24 mouse cellular contexts compared by ENCODE assay signal in genomic region chr1:58147776-58148175, GRCm38 (mm10). TPM values are rescaled to one million over a fixed set of nuclear protein-coding genes. Genes with fewer than 3 reads are reported as not detected.
"Had no signal": no experiment of that assay in that cellular context is flagged by ENCODE, and none has a peak within 500 bp of the region (broad histone marks: within the 10 kb centered on the region; RNA-seq: fewer than 3 reads in every experiment).

No protein-coding gene starts in this region.

- H3K27me3 ChIP-seq: heart, embryonic 12.5 days; hindbrain, embryonic 13.5 days; hindbrain, embryonic 15.5 days; intestine, embryonic 15.5 days; limb, embryonic 12.5 days; liver, embryonic 13.5 days; liver, embryonic 15.5 days had no signal

- H3K9ac ChIP-seq: heart, embryonic 12.5 days; hindbrain, embryonic 13.5 days; hindbrain, embryonic 15.5 days; intestine, embryonic 15.5 days; limb, embryonic 12.5 days; liver, embryonic 13.5 days; liver, embryonic 15.5 days had no signal

- H3K27ac ChIP-seq: heart, embryonic 10.5 days; hindbrain, embryonic 13.5 days; hindbrain, embryonic 15.5 days; hindbrain, postnatal 0 days; intestine, embryonic 15.5 days; layer of hippocampus, adult 2 months; left cerebral cortex, adult 2 months; limb, embryonic 10.5 days; limb, embryonic 12.5 days; liver, embryonic 13.5 days; liver, embryonic 15.5 days had no signal

- H3K4me3 ChIP-seq: heart, embryonic 10.5 days; heart, embryonic 12.5 days; hindbrain, embryonic 13.5 days; hindbrain, embryonic 15.5 days; intestine, embryonic 15.5 days; layer of hippocampus, adult 2 months; left cerebral cortex, adult 2 months; limb, embryonic 10.5 days; limb, embryonic 12.5 days; liver, embryonic 13.5 days; liver, embryonic 15.5 days had no signal

- ATAC-seq: hindbrain, postnatal 0 days; intestine, embryonic 15.5 days had no signal

- H3K4me2 ChIP-seq: heart, embryonic 12.5 days; hindbrain, embryonic 13.5 days; hindbrain, embryonic 15.5 days; intestine, embryonic 15.5 days; limb, embryonic 12.5 days; liver, embryonic 11.5 days; liver, embryonic 13.5 days; liver, embryonic 15.5 days had no signal

- H3K36me3 ChIP-seq: heart, embryonic 10.5 days; heart, embryonic 12.5 days; hindbrain, embryonic 13.5 days; hindbrain, embryonic 15.5 days; intestine, embryonic 15.5 days; limb, embryonic 10.5 days; limb, embryonic 12.5 days; liver, embryonic 13.5 days; liver, embryonic 15.5 days had no signal

- DNase-seq: gastrocnemius, postnatal 14 days; gastrocnemius, postnatal 36 days; heart, adult 18-20 months; heart, postnatal 10 days; kidney, adult 11 months; kidney, adult 2 months; kidney, postnatal 10 days; kidney, postnatal 25 days; kidney, postnatal 4 days; liver; liver, embryonic 13.5 days had no signal

- H3K9me3 ChIP-seq: heart, embryonic 10.5 days; heart, embryonic 12.5 days; hindbrain, embryonic 13.5 days; hindbrain, embryonic 15.5 days; intestine, embryonic 15.5 days; limb, embryonic 10.5 days; limb, embryonic 12.5 days; liver, embryonic 13.5 days; liver, embryonic 15.5 days had no signal

- H3K4me1 ChIP-seq: heart, embryonic 10.5 days; heart, embryonic 12.5 days; hindbrain, embryonic 13.5 days; hindbrain, embryonic 15.5 days; intestine, embryonic 15.5 days; limb, embryonic 10.5 days; limb, embryonic 12.5 days; liver, embryonic 13.5 days had no signal

RNA-seq across cellular contexts. Expression of gene Aox3, which starts 34.8 kb away (rescaled TPM):
- polyA plus RNA-seq: heart, embryonic 10.5 days; heart, embryonic 12.5 days; hindbrain, embryonic 11.5 days; liver, embryonic 11.5 days had no signal
